Mouse (Mus musculus): ENCODE data around the gene Sntb2. TPM values are rescaled to one million over a fixed set of nuclear protein-coding genes. Genes with fewer than 3 reads are reported as not detected.
A peak's percentile ranks its signal among the peaks of the same experiment; 100 is the strongest.
"Not testable (repeated sequence)": the region's sequence is repeated elsewhere in the genome, so short reads cannot be mapped to it uniquely, and the experiment has no call there.

The Sntb2 gene
- polyA plus RNA-seq, 1 experiment from 2014 or later: 11.8 TPM

- H3K4me2 ChIP-seq (ENCODE audit: low read depth, low read length): peak within 1 kb of the TSS; percentile 70
- no peaks in the 10 kb centered on the region for H3K9me3 ChIP-seq (replicated peaks; ENCODE audit: control insufficient read depth, low read length)
- H3K36me3 ChIP-seq (ENCODE audit: control insufficient read depth, insufficient read depth, low read length): no peaks in the 10 kb centered on the region
- peak within 1 kb of the TSS; percentile 95 for H3K4me3 ChIP-seq (replicated peaks; ENCODE audit: low read length)
- 5% methylated on average over 66 of the region's 66 CpGs for WGBS
- no peaks in the 10 kb centered on the region for H3K27me3 ChIP-seq (ENCODE audit: control insufficient read depth, insufficient read depth, low read length)
- peak; percentile 95 for ATAC-seq (ENCODE audit: insufficient read depth, low FRiP score)
- peak within 1 kb of the TSS; percentile 84 for H3K27ac ChIP-seq (ENCODE audit: low read length)
- H3K9ac ChIP-seq (ENCODE audit: low read length): peak within 1 kb of the TSS; percentile 97
- H3K4me1 ChIP-seq (ENCODE audit: control insufficient read depth, insufficient read depth, low read length): peaks cover 14% of the 10 kb centered on the region
Measured at GRCm38 (mm10) chr8:107030650-107031576, 95.4 kb downstream of the Sntb2 start, which contains the start of gene Vps4a. Gene Vps4a (plus strand): TSS chr8:107031222.

DNA sequence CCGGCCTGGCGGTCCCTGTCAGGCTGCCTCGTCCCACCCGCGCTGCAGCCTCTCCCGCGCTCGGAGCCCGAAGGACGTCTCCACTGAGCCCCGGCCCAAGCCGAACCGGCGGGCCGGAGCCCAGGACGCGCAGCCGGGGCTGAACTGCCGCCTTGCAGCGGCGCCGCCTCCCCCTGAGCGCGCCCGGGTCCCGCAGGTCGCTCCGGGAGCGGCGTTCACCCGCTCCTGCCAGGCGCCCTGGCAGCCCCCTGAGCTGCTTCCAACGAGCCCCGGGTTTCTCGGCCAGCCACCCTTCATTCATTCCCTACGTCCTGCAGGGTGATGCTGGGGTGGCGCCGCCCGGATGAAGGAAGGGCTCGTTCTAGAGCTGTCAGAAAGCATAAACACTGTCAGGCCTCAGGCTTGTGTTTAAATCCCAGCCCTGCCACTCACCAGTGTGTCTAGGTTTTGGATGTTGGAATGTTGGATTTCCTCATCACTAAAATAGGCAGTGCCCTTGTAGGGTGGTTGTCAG is 96.1 kb downstream of the Sntb2 start:
- under 1% methylated on average over 40 of the region's 40 CpGs for WGBS
- peak overlapping the region; percentile 70 for H3K4me2 ChIP-seq (ENCODE audit: low read depth, low read length)
- no peaks in the 10 kb centered on the region for H3K27me3 ChIP-seq (ENCODE audit: control insufficient read depth, insufficient read depth, low read length)
- H3K36me3 ChIP-seq (ENCODE audit: control insufficient read depth, insufficient read depth, low read length): no peaks in the 10 kb centered on the region
- H3K4me1 ChIP-seq (ENCODE audit: control insufficient read depth, insufficient read depth, low read length): peaks cover 14% of the 10 kb centered on the region
- no peak for ATAC-seq (ENCODE audit: insufficient read depth, low FRiP score)
- no peaks in the 10 kb centered on the region for H3K9me3 ChIP-seq (replicated peaks; ENCODE audit: control insufficient read depth, low read length)
- H3K27ac ChIP-seq (ENCODE audit: low read length): peak overlapping the region; percentile 84
- H3K9ac ChIP-seq (ENCODE audit: low read length): peak overlapping the region; percentile 97
- peak overlapping the region; percentile 95 for H3K4me3 ChIP-seq (replicated peaks; ENCODE audit: low read length)

DNA sequence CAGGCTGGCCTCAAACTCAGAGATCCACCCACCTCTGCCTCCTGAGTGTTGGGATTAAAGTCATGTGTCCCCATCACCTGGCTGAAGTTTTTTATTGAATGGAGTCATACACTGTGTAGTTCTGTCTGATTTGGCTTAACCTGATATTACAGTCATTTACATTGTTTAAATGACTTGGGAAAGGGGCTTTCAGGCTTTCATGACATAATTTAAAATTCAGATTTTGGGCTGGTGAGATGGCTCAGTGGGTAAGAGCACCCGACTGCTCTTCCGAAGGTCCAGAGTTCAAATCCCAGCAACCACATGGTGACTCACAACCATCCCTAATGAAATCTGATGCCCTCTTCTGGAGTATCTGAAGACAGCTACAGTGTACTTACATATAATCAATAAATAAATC is 98.1 kb downstream of the Sntb2 start:
- H3K4me3 ChIP-seq (replicated peaks; ENCODE audit: low read length); H3K9ac ChIP-seq (ENCODE audit: low read length); H3K27ac ChIP-seq (ENCODE audit: low read length); H3K9me3 ChIP-seq (replicated peaks; ENCODE audit: control insufficient read depth, low read length); H3K36me3 ChIP-seq (ENCODE audit: control insufficient read depth, insufficient read depth, low read length); H3K27me3 ChIP-seq (ENCODE audit: control insufficient read depth, insufficient read depth, low read length); H3K4me2 ChIP-seq (ENCODE audit: low read depth, low read length); ATAC-seq (ENCODE audit: insufficient read depth, low FRiP score): not testable (repeated sequence)
- peaks cover 14% of the 10 kb centered on the region for H3K4me1 ChIP-seq (ENCODE audit: control insufficient read depth, insufficient read depth, low read length)
- 85% methylated on average over 2 of the region's 2 CpGs for WGBS

- no peak overlapping the region for H3K27ac ChIP-seq (ENCODE audit: low read length)
- ATAC-seq (ENCODE audit: insufficient read depth, low FRiP score): no peak
- H3K4me2 ChIP-seq (ENCODE audit: low read depth, low read length): no peak overlapping the region
- H3K4me3 ChIP-seq (replicated peaks; ENCODE audit: low read length): no peak overlapping the region
- H3K27me3 ChIP-seq (ENCODE audit: control insufficient read depth, insufficient read depth, low read length): no peaks in the 10 kb centered on the region
- 90% methylated on average over 3 of the region's 3 CpGs for WGBS
- peaks cover 14% of the 10 kb centered on the region for H3K4me1 ChIP-seq (ENCODE audit: control insufficient read depth, insufficient read depth, low read length)
- no peak overlapping the region for H3K9ac ChIP-seq (ENCODE audit: low read length)
- H3K36me3 ChIP-seq (ENCODE audit: control insufficient read depth, insufficient read depth, low read length): peaks cover 11% of the 10 kb centered on the region
- H3K9me3 ChIP-seq (replicated peaks; ENCODE audit: control insufficient read depth, low read length): no peaks in the 10 kb centered on the region
Measured at GRCm38 (mm10) chr8:107035641-107036040, 100.1 kb downstream of the Sntb2 start.

GRCm38 (mm10) chr8:107036626-107037025 is 101.1 kb downstream of the Sntb2 start:
- Histone ChIP-seq H3K4me2 (ENCODE audit: low read depth, low read length) (no peak overlapping the region), H3K27me3 (ENCODE audit: control insufficient read depth, insufficient read depth, low read length) (no peaks in the 10 kb centered on the region), H3K4me1 (ENCODE audit: control insufficient read depth, insufficient read depth, low read length) (peaks cover 14% of the 10 kb centered on the region), H3K9me3 (replicated peaks; ENCODE audit: control insufficient read depth, low read length) (no peaks in the 10 kb centered on the region), H3K36me3 (ENCODE audit: control insufficient read depth, insufficient read depth, low read length) (peaks cover 13% of the 10 kb centered on the region), H3K9ac (ENCODE audit: low read length) (no peak overlapping the region), H3K4me3 (replicated peaks; ENCODE audit: low read length) (no peak overlapping the region), H3K27ac (ENCODE audit: low read length) (no peak overlapping the region)
- no peak for ATAC-seq (ENCODE audit: insufficient read depth, low FRiP score)
- 78% methylated on average over 8 of the region's 8 CpGs for WGBS

- ATAC-seq (ENCODE audit: insufficient read depth, low FRiP score): no peak
- Histone ChIP-seq H3K27me3 (ENCODE audit: control insufficient read depth, insufficient read depth, low read length) (no peaks in the 10 kb centered on the region), H3K4me2 (ENCODE audit: low read depth, low read length) (no peak overlapping the region), H3K36me3 (ENCODE audit: control insufficient read depth, insufficient read depth, low read length) (peaks cover 30% of the 10 kb centered on the region), H3K4me1 (ENCODE audit: control insufficient read depth, insufficient read depth, low read length) (no peaks in the 10 kb centered on the region), H3K9me3 (replicated peaks; ENCODE audit: control insufficient read depth, low read length) (no peaks in the 10 kb centered on the region), H3K9ac (ENCODE audit: low read length) (no peak overlapping the region), H3K4me3 (replicated peaks; ENCODE audit: low read length) (no peak overlapping the region), H3K27ac (ENCODE audit: low read length) (no peak overlapping the region)
- 80% methylated on average over 7 of the region's 7 CpGs for WGBS
Measured at GRCm38 (mm10) chr8:107040632-107041031, 105.1 kb downstream of the Sntb2 start.

GRCm38 (mm10) chr8:107045478-107045877 is 109.9 kb downstream of the Sntb2 start:
- H3K4me2 ChIP-seq (ENCODE audit: low read depth, low read length): no peak overlapping the region
- H3K9ac ChIP-seq (ENCODE audit: low read length): no peak overlapping the region
- no peak for ATAC-seq (ENCODE audit: insufficient read depth, low FRiP score)
- H3K27me3 ChIP-seq (ENCODE audit: control insufficient read depth, insufficient read depth, low read length): no peaks in the 10 kb centered on the region
- H3K27ac ChIP-seq (ENCODE audit: low read length): no peak overlapping the region
- no peaks in the 10 kb centered on the region for H3K9me3 ChIP-seq (replicated peaks; ENCODE audit: control insufficient read depth, low read length)
- peaks cover 20% of the 10 kb centered on the region for H3K36me3 ChIP-seq (ENCODE audit: control insufficient read depth, insufficient read depth, low read length)
- H3K4me1 ChIP-seq (ENCODE audit: control insufficient read depth, insufficient read depth, low read length): peaks cover 4% of the 10 kb centered on the region
- no peak overlapping the region for H3K4me3 ChIP-seq (replicated peaks; ENCODE audit: low read length)
- 87% methylated on average over 6 of the region's 6 CpGs for WGBS

GRCm38 (mm10) chr8:107046976-107047375 is 111.4 kb downstream of the Sntb2 start:
- Histone ChIP-seq H3K9ac (ENCODE audit: low read length) (0 out of 2 replicates have a peak overlapping the region, but pooled peaks have one; percentile 89), H3K4me1 (ENCODE audit: control insufficient read depth, insufficient read depth, low read length) (peaks cover 4% of the 10 kb centered on the region), H3K27me3 (ENCODE audit: control insufficient read depth, insufficient read depth, low read length) (no peaks in the 10 kb centered on the region), H3K36me3 (ENCODE audit: control insufficient read depth, insufficient read depth, low read length) (peaks cover 18% of the 10 kb centered on the region), H3K4me2 (ENCODE audit: low read depth, low read length) (no peak overlapping the region; the same call in 1 of the 2 replicates), H3K27ac (ENCODE audit: low read length) (no peak overlapping the region), H3K9me3 (replicated peaks; ENCODE audit: control insufficient read depth, low read length) (no peaks in the 10 kb centered on the region), H3K4me3 (replicated peaks; ENCODE audit: low read length) (no peak overlapping the region)
- ATAC-seq (ENCODE audit: insufficient read depth, low FRiP score): no peak
- WGBS: 81% methylated on average over 5 of the region's 5 CpGs
